Mouse (Mus musculus) thymus, postnatal 36 days (tissue): ENCODE data around the gene Haghl.

Experiments
- DNase-seq, 2 experiments: peaks; one replicate each; pipeline ENCODE4 v3.0.0; 2022; ENCODE audit warnings: mixed read lengths in 2 of 2

Gene Haghl

GRCm38 (mm10) chr17:25785281-25785745, at the start of gene Haghl:
TSS of gene Haghl (minus strand) at chr17:25785673.
- peak; percentile 92 to 94 for DNase-seq

GRCm38 (mm10) chr17:25834595-25835222, 49.2 kb upstream of the Haghl start:
- peak in 1 of 2 experiments; percentile 32 for DNase-seq

- DNase-seq: no peak
Observed at GRCm38 (mm10) chr17:25833961-25834594, 48.6 kb upstream of the Haghl start.

GRCm38 (mm10) chr17:25833291-25833663, 47.8 kb upstream of the Haghl start, which contains the start of gene Stub1:
TSS of gene Stub1 (minus strand) at chr17:25833404.
- no peak for DNase-seq

- peak; percentile 97 to 99 for DNase-seq
Observed at GRCm38 (mm10) chr17:25832436-25833290, 47.2 kb upstream of the Haghl start.

GRCm38 (mm10) chr17:25831451-25832281, 46.2 kb upstream of the Haghl start:
- DNase-seq: peak in 1 of 2 experiments; percentile 29

- DNase-seq: peak in 1 of 2 experiments; percentile 16
Observed at GRCm38 (mm10) chr17:25830806-25831431, 45.4 kb upstream of the Haghl start.

GRCm38 (mm10) chr17:25830200-25830753, 44.8 kb upstream of the Haghl start:
- DNase-seq: no peak

- DNase-seq: peak in 1 of 2 experiments; percentile 18
Observed at GRCm38 (mm10) chr17:25829558-25830017, 44.1 kb upstream of the Haghl start.

GRCm38 (mm10) chr17:25828712-25829557, 43.5 kb upstream of the Haghl start, which contains the start of gene Jmjd8:
TSS of gene Jmjd8 (plus strand) at chr17:25828867.
- peak; percentile 73 to 77 for DNase-seq

- peak in 1 of 2 experiments; percentile 53 for DNase-seq
Observed at GRCm38 (mm10) chr17:25828223-25828594, 42.7 kb upstream of the Haghl start.

GRCm38 (mm10) chr17:25827546-25828222, 42.2 kb upstream of the Haghl start:
- DNase-seq: no peak

GRCm38 (mm10) chr17:25827011-25827410, 41.5 kb upstream of the Haghl start:
- no peak for DNase-seq

GRCm38 (mm10) chr17:25825984-25826570, 40.6 kb upstream of the Haghl start:
- DNase-seq: no peak

GRCm38 (mm10) chr17:25825311-25825710, 39.8 kb upstream of the Haghl start:
- DNase-seq: no peak

GRCm38 (mm10) chr17:25824362-25825142, 39.1 kb upstream of the Haghl start:
- DNase-seq: no peak

- peak; percentile 73 to 75 for DNase-seq
Observed at GRCm38 (mm10) chr17:25823452-25823851, 38.0 kb upstream of the Haghl start, which contains the start of gene Wdr24. TSS of gene Wdr24 (plus strand) at chr17:25823627.
